Mouse (Mus musculus): Measurements from ENCODE around the gene Wnk4. TPM values are rescaled to one million over a fixed set of nuclear protein-coding genes. Genes with fewer than 3 reads are reported as not detected.
"Not testable (repeated sequence)": the region's sequence is repeated elsewhere in the genome, so short reads cannot be mapped to it uniquely, and the experiment has no call there.

Gene Wnk4
- polyA plus RNA-seq, 1 experiment from 2014 or later, result 10.2 TPM

- 78% methylated on average over 3 of the region's 3 CpGs for WGBS
- no peaks in the 10 kb centered on the region for H3K9me3 ChIP-seq
- H3K36me3 ChIP-seq, result no peaks in the 10 kb centered on the region
- no peak overlapping the region for H3K4me3 ChIP-seq
- H3K4me2 ChIP-seq (replicated peaks), result no peak overlapping the region
- no peak overlapping the region for H3K27ac ChIP-seq (replicated peaks)
- no peaks in the 10 kb centered on the region for H3K27me3 ChIP-seq
- H3K9ac ChIP-seq (replicated peaks), result no peak overlapping the region
- no peak for ATAC-seq (ENCODE audit: low FRiP score, low read depth)
- peaks cover 8% of the 10 kb centered on the region for H3K4me1 ChIP-seq
Observed at GRCm38 (mm10) chr11:101312150-101312549, 51.8 kb downstream of the Wnk4 start.

GRCm38 (mm10) chr11:101314567-101314966, 54.2 kb downstream of the Wnk4 start:
- Histone ChIP-seq H3K27me3 (no peaks in the 10 kb centered on the region), H3K9me3 (no peaks in the 10 kb centered on the region), H3K27ac (replicated peaks) (no peak overlapping the region), H3K4me1 (peaks cover 18% of the 10 kb centered on the region), H3K4me3 (no peak overlapping the region), H3K36me3 (peaks cover 17% of the 10 kb centered on the region), H3K9ac (replicated peaks) (no peak overlapping the region), H3K4me2 (replicated peaks) (no peak overlapping the region)
- ATAC-seq (ENCODE audit: low FRiP score, low read depth), result no peak
- 93% methylated on average over 1 of the region's 1 CpGs for WGBS

DNA sequence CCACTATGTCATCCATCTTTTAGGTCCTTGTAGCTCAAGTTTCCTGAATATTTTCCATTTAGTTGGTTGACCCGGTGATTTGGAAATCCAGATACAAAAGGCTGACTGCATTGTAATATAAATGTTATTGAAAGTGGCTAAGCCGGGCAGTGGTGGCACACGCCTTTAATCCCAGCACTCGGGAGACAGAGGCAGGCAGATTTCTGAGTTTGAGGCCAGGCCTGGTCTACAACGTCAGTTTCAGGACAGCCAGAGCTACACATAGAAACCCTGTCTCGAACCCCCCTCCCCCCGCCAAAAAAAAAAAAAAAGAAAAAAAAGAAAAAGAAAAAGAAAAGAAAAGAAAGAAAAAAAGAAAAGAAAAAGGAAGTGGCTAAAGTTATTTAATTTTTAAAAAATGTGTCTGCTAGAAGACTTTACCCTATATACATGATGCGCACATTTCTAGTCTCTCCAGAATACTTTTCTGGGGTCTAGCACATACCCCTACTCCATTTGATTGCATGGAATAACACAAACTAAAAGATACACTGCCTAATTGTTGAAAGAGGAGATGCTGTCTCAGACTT, 54.8 kb downstream of the Wnk4 start:
- Histone ChIP-seq H3K9ac (replicated peaks) (peak overlapping the region; percentile 92), H3K9me3 (no peaks in the 10 kb centered on the region), H3K4me1 (peaks cover 18% of the 10 kb centered on the region), H3K4me2 (replicated peaks) (peak overlapping the region; percentile 99), H3K4me3 (peak overlapping the region; percentile 98), H3K27ac (replicated peaks) (peak overlapping the region; percentile 49), H3K36me3 (peaks cover 23% of the 10 kb centered on the region), H3K27me3 (no peaks in the 10 kb centered on the region)
- WGBS, result 83% methylated on average over 8 of the region's 8 CpGs
- no peak for ATAC-seq (ENCODE audit: low FRiP score, low read depth)

GRCm38 (mm10) chr11:101315665-101316500, 55.5 kb downstream of the Wnk4 start, which contains the start of gene Psme3:
Psme3 (plus strand) TSS chr11:101316213.
- peaks cover 30% of the 10 kb centered on the region for H3K36me3 ChIP-seq
- H3K9ac ChIP-seq (replicated peaks), result peak within 1 kb of the TSS; percentile 92
- under 1% methylated on average over 62 of the region's 62 CpGs for WGBS
- peak within 1 kb of the TSS; percentile 99 for H3K4me2 ChIP-seq (replicated peaks)
- H3K9me3 ChIP-seq, result no peaks in the 10 kb centered on the region
- H3K4me3 ChIP-seq, result peak within 1 kb of the TSS; percentile 98
- peak within 1 kb of the TSS; percentile 49 for H3K27ac ChIP-seq (replicated peaks)
- ATAC-seq (ENCODE audit: low FRiP score, low read depth), result peak; percentile 93
- H3K4me1 ChIP-seq, result peaks cover 18% of the 10 kb centered on the region
- no peaks in the 10 kb centered on the region for H3K27me3 ChIP-seq

- Histone ChIP-seq H3K4me2 (replicated peaks) (peak overlapping the region; percentile 99), H3K27me3 (no peaks in the 10 kb centered on the region), H3K9me3 (no peaks in the 10 kb centered on the region), H3K27ac (replicated peaks) (peak overlapping the region; percentile 49; the same call in 1 of the 2 replicates), H3K9ac (replicated peaks) (peak overlapping the region; percentile 92), H3K4me1 (peaks cover 18% of the 10 kb centered on the region), H3K36me3 (peaks cover 36% of the 10 kb centered on the region), H3K4me3 (peak overlapping the region; percentile 98)
- under 1% methylated on average over 17 of the region's 17 CpGs for WGBS
- ATAC-seq (ENCODE audit: low FRiP score, low read depth), result no peak; the same call in 1 of the 2 replicates
Observed at GRCm38 (mm10) chr11:101316501-101316917, 56.1 kb downstream of the Wnk4 start.

DNA sequence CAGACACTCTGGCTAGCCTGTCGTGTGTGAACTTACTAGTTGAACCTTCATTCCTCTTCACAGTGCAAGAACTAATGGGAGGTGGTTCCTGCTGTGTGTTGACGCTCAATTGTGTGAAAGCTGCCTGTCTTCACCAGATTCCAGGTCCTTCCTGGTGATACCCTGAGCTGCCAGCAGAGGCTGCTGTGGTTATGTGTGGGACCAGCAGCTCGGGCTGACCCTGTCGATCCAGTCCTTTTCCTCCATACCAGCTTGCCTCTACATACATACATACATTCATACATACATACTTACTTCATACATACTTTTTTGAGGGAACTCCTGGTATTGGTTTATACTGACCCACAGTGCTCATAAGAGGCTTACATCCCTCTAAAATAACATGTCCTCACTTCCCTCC, 63.2 kb downstream of the Wnk4 start:
- ATAC-seq (ENCODE audit: low FRiP score, low read depth), result 0 out of 2 replicates have a peak, but pooled peaks have one; percentile 27
- Histone ChIP-seq H3K4me2 (replicated peaks) (no peak overlapping the region), H3K4me3 (no peak overlapping the region), H3K9me3 (no peaks in the 10 kb centered on the region), H3K27ac (replicated peaks) (no peak overlapping the region), H3K27me3 (no peaks in the 10 kb centered on the region), H3K36me3 (peaks cover 71% of the 10 kb centered on the region), H3K4me1 (no peaks in the 10 kb centered on the region), H3K9ac (replicated peaks) (no peak overlapping the region)
- WGBS, result 10% methylated on average over 4 of the region's 4 CpGs

DNA sequence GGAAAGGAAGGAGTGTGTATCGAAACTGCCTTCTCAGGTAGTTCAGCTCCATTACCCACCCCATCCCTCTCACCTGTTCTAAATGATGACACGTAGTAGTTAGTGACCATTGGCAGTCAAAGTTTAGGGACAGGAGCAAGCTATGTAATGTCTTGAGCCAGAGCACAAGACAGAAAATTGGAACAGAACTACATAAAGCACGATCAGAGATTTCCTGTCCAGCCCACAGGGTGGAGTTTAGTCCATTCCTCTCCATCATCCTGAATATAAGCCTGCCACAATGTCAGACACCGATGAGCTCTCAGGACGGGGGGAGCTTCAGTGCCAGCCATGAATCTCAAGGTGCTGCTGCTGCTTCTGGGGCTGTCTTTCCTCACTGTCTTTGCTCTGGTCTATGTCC, 64.4 kb downstream of the Wnk4 start, which contains the start of gene Aoc2:
Gene Aoc2 (plus strand): TSS at position 301 of the 400 bp plus-strand sequence.
- 95% methylated on average over 5 of the region's 5 CpGs for WGBS
- peaks cover 59% of the 10 kb centered on the region for H3K36me3 ChIP-seq
- H3K9ac ChIP-seq (replicated peaks), result no peak within 1 kb of the TSS

DNA sequence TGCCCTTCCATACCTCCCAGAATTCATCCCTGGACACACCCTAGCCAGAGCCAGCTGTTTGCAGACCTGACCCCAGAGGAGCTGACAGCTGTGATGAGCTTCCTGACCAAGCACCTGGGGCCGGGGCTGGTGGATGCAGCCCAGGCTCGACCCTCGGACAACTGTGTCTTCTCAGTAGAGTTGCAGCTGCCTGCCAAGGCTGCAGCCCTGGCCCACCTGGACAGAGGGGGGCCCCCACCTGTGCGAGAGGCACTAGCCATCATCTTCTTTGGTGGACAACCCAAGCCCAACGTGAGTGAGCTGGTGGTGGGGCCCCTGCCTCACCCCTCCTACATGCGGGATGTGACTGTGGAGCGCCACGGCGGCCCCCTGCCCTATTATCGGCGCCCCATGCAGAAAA, 64.8 kb downstream of the Wnk4 start:
- 94% methylated on average over 11 of the region's 11 CpGs for WGBS
- not testable (repeated sequence) for H3K4me2 ChIP-seq (replicated peaks); H3K4me3 ChIP-seq; H3K27me3 ChIP-seq; H3K4me1 ChIP-seq; H3K9ac ChIP-seq (replicated peaks); H3K9me3 ChIP-seq; ATAC-seq (ENCODE audit: low FRiP score, low read depth); H3K27ac ChIP-seq (replicated peaks)
- H3K36me3 ChIP-seq, result peaks cover 55% of the 10 kb centered on the region

More for the DNA sequence above, 64.4 kb downstream of the Wnk4 start, which contains the start of gene Aoc2:
- H3K4me2 ChIP-seq (replicated peaks), result no peak within 1 kb of the TSS
- ATAC-seq (ENCODE audit: low FRiP score, low read depth), result no peak
- no peaks in the 10 kb centered on the region for H3K9me3 ChIP-seq
- no peaks in the 10 kb centered on the region for H3K27me3 ChIP-seq
- H3K27ac ChIP-seq (replicated peaks), result no peak within 1 kb of the TSS
- no peak within 1 kb of the TSS for H3K4me3 ChIP-seq
- H3K4me1 ChIP-seq, result no peaks in the 10 kb centered on the region

DNA sequence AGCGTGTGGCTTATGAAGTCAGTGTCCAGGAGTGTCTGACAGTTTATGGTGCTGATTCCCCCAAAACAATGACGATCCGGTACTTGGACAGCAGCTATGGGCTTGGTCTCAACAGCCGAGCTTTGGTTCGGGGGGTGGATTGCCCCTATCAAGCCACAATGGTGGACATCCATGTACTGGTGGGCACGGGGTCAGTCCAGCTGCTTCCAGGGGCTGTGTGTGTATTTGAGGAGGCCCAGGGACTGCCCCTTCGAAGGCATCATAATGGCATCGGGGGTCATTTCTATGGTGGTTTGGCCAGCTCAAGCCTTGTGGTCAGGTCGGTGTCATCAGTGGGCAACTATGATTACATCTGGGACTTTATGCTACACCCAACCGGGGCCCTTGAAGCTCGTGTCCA, 65.8 kb downstream of the Wnk4 start:
- Histone ChIP-seq H3K9me3 (no peaks in the 10 kb centered on the region), H3K27me3 (no peaks in the 10 kb centered on the region), H3K27ac (replicated peaks) (no peak overlapping the region), H3K4me2 (replicated peaks) (no peak overlapping the region), H3K9ac (replicated peaks) (no peak overlapping the region), H3K36me3 (peaks cover 46% of the 10 kb centered on the region), H3K4me3 (no peak overlapping the region), H3K4me1 (no peaks in the 10 kb centered on the region)
- WGBS, result 90% methylated on average over 11 of the region's 11 CpGs
- ATAC-seq (ENCODE audit: low FRiP score, low read depth), result no peak

Other genes with a start within 250 kb of the Wnk4 start
- 10.9 and 11.1 TPM in 2 replicates for gene Naglu, start 190.6 kb upstream of the Wnk4 start, polyA plus RNA-seq (2016; fragmentation: Nextera tagmentation; extraction: Ambion mirVana)
- gene Hsd17b1, start 182.2 kb upstream of the Wnk4 start, polyA plus RNA-seq (2016; fragmentation: Nextera tagmentation; extraction: Ambion mirVana), result 0.22 and 0.31 TPM in 2 replicates
- 51.7 and 53.9 TPM in 2 replicates for gene Coasy, start 178.0 kb upstream of the Wnk4 start, polyA plus RNA-seq (2016; fragmentation: Nextera tagmentation; extraction: Ambion mirVana)
- 49.2 and 60.5 TPM in 2 replicates for gene Mlx, start 173.3 kb upstream of the Wnk4 start, polyA plus RNA-seq (2016; fragmentation: Nextera tagmentation; extraction: Ambion mirVana)
- gene Psmc3ip, start 165.1 kb upstream of the Wnk4 start, polyA plus RNA-seq (2016; fragmentation: Nextera tagmentation; extraction: Ambion mirVana), result 41.7 and 42.4 TPM in 2 replicates
- gene Retreg3, start 140.7 kb upstream of the Wnk4 start, polyA plus RNA-seq (2016; fragmentation: Nextera tagmentation; extraction: Ambion mirVana), result 21.8 and 23.1 TPM in 2 replicates
- gene Tubg1, start 140.6 kb upstream of the Wnk4 start, polyA plus RNA-seq (2016; fragmentation: Nextera tagmentation; extraction: Ambion mirVana), result 96.3 and 97.4 TPM in 2 replicates
- 9.0 and 10.3 TPM in 2 replicates for gene Tubg2, start 104.7 kb upstream of the Wnk4 start, polyA plus RNA-seq (2016; fragmentation: Nextera tagmentation; extraction: Ambion mirVana)
- gene Cntnap1, start 90.0 kb upstream of the Wnk4 start, polyA plus RNA-seq (2016; fragmentation: Nextera tagmentation; extraction: Ambion mirVana), result 0.74 and 0.94 TPM in 2 replicates
- 12.3 and 12.6 TPM in 2 replicates for gene Plekhh3, start 89.2 kb upstream of the Wnk4 start, polyA plus RNA-seq (2016; fragmentation: Nextera tagmentation; extraction: Ambion mirVana)
- gene Ccr10, start 85.1 kb upstream of the Wnk4 start, polyA plus RNA-seq (2016; fragmentation: Nextera tagmentation; extraction: Ambion mirVana), result 0.10 and 0.17 TPM in 2 replicates
- gene Ezh1, start 34.1 kb upstream of the Wnk4 start, polyA plus RNA-seq (2016; fragmentation: Nextera tagmentation; extraction: Ambion mirVana), result 12.6 and 14.4 TPM in 2 replicates
- gene Ramp2, start 14.5 kb upstream of the Wnk4 start, polyA plus RNA-seq (2016; fragmentation: Nextera tagmentation; extraction: Ambion mirVana), result 70.3 and 76.3 TPM in 2 replicates
- 101 and 102 TPM in 2 replicates for gene Vps25, start 6.9 kb upstream of the Wnk4 start, polyA plus RNA-seq (2016; fragmentation: Nextera tagmentation; extraction: Ambion mirVana)
- 1.3 and 1.6 TPM in 2 replicates for gene Cntd1, start 18.4 kb downstream of the Wnk4 start, polyA plus RNA-seq (2016; fragmentation: Nextera tagmentation; extraction: Ambion mirVana)
- 196 and 198 TPM in 2 replicates for gene Coa3, start 18.5 kb downstream of the Wnk4 start, polyA plus RNA-seq (2016; fragmentation: Nextera tagmentation; extraction: Ambion mirVana)
- 162 and 173 TPM in 2 replicates for gene Becn1, start 41.7 kb downstream of the Wnk4 start, polyA plus RNA-seq (2016; fragmentation: Nextera tagmentation; extraction: Ambion mirVana)
- 163 and 180 TPM in 2 replicates for gene Psme3, start 55.6 kb downstream of the Wnk4 start, polyA plus RNA-seq (2016; fragmentation: Nextera tagmentation; extraction: Ambion mirVana)
- gene Aoc2, start 64.5 kb downstream of the Wnk4 start, polyA plus RNA-seq (2016; fragmentation: Nextera tagmentation; extraction: Ambion mirVana), result 2.1 and 3.1 TPM in 2 replicates
- gene Aoc3, start 70.0 kb downstream of the Wnk4 start, polyA plus RNA-seq (2016; fragmentation: Nextera tagmentation; extraction: Ambion mirVana), result not detected in 2 replicates
- not detected in 2 replicates for gene G6pc, start 107.0 kb downstream of the Wnk4 start, polyA plus RNA-seq (2016; fragmentation: Nextera tagmentation; extraction: Ambion mirVana)
- 90.8 and 91.0 TPM in 2 replicates for gene Aarsd1, start 157.0 kb downstream of the Wnk4 start, polyA plus RNA-seq (2016; fragmentation: Nextera tagmentation; extraction: Ambion mirVana)
- 5.6 and 7.8 TPM in 2 replicates for gene Gm27029, start 164.2 kb downstream of the Wnk4 start, polyA plus RNA-seq (2016; fragmentation: Nextera tagmentation; extraction: Ambion mirVana)
- gene Rundc1, start 164.5 kb downstream of the Wnk4 start, polyA plus RNA-seq (2016; fragmentation: Nextera tagmentation; extraction: Ambion mirVana), result 27.0 and 30.2 TPM in 2 replicates
- gene Ptges3l, start 164.8 kb downstream of the Wnk4 start, polyA plus RNA-seq (2016; fragmentation: Nextera tagmentation; extraction: Ambion mirVana), result 2.3 and 3.1 TPM in 2 replicates
- gene Rpl27, start 181.7 kb downstream of the Wnk4 start, polyA plus RNA-seq (2016; fragmentation: Nextera tagmentation; extraction: Ambion mirVana), result 310 and 319 TPM in 2 replicates
- 3.0 and 3.9 TPM in 2 replicates for gene Ifi35, start 187.8 kb downstream of the Wnk4 start, polyA plus RNA-seq (2016; fragmentation: Nextera tagmentation; extraction: Ambion mirVana)
- 89.5 and 92.3 TPM in 2 replicates for gene Rnd2, start 204.4 kb downstream of the Wnk4 start, polyA plus RNA-seq (2016; fragmentation: Nextera tagmentation; extraction: Ambion mirVana)
- 69.3 and 73.0 TPM in 2 replicates for gene Vat1, start 205.7 kb downstream of the Wnk4 start, polyA plus RNA-seq (2016; fragmentation: Nextera tagmentation; extraction: Ambion mirVana)

Measured in midbrain, embryonic 12.5 days (tissue).